ENCODE assay signal across 28 mouse cellular contexts in genomic region chr11:120399319-120399718, GRCm38 (mm10). TPM values are rescaled to one million over a fixed set of nuclear protein-coding genes. Genes with fewer than 3 reads are reported as not detected.
DNase-seq lines count a peak whose midpoint lies in the region; ATAC-seq lines count a peak whose summit lies in the region.
"Had no signal": no experiment of that assay in that cellular context is flagged by ENCODE, and none has a peak within 500 bp of the region (broad histone marks: within the 10 kb centered on the region; RNA-seq: fewer than 3 reads in every experiment).

No protein-coding gene starts in this region.

- H3K4me3 ChIP-seq in liver, embryonic 15.5 days (replicated peaks) = no peak overlapping the region
- no peak overlapping the region for H3K4me3 ChIP-seq in forebrain, embryonic 13.5 days
- H3K4me3 ChIP-seq: embryonic facial prominence, embryonic 15.5 days; erythroblast, embryonic 14.5 days; forebrain, embryonic 10.5 days; forebrain, embryonic 15.5 days; heart, adult 2 months; heart, embryonic 12.5 days; hindbrain, embryonic 10.5 days; intestine, embryonic 15.5 days had no signal

- H3K9me3 ChIP-seq in liver, embryonic 15.5 days (replicated peaks) = no peaks in the 10 kb centered on the region
- no peaks in the 10 kb centered on the region for H3K9me3 ChIP-seq in forebrain, embryonic 13.5 days (replicated peaks)
- H3K9me3 ChIP-seq: embryonic facial prominence, embryonic 15.5 days; forebrain, embryonic 10.5 days; forebrain, embryonic 15.5 days; heart, embryonic 12.5 days; hindbrain, embryonic 10.5 days; intestine, embryonic 15.5 days had no signal

- H3K27me3 ChIP-seq in liver, embryonic 15.5 days = no peaks in the 10 kb centered on the region
- H3K27me3 ChIP-seq in forebrain, embryonic 13.5 days = no peaks in the 10 kb centered on the region
- H3K27me3 ChIP-seq: embryonic facial prominence, embryonic 15.5 days; forebrain, embryonic 15.5 days; heart, embryonic 12.5 days; intestine, embryonic 15.5 days; Patski had no signal

- H3K4me1 ChIP-seq in liver, embryonic 15.5 days (replicated peaks) = peaks cover 27% of the 10 kb centered on the region
- H3K4me1 ChIP-seq in forebrain, embryonic 13.5 days = no peaks in the 10 kb centered on the region
- H3K4me1 ChIP-seq: embryonic facial prominence, embryonic 15.5 days; forebrain, embryonic 10.5 days; forebrain, embryonic 15.5 days; heart, embryonic 12.5 days; hindbrain, embryonic 10.5 days; intestine, embryonic 15.5 days had no signal

- 31% methylated on average over 2 of the region's 2 CpGs for WGBS in liver, embryonic 15.5 days (ENCODE audit: insufficient replicate concordance)
- WGBS in forebrain, embryonic 13.5 days = 92% methylated on average over 2 of the region's 2 CpGs

- DNase-seq in ZHBTc4 (ENCODE audit: low read depth, low spot score) = peak; percentile 48
- no peak for DNase-seq in frontal cortex, postnatal 10 days (ENCODE audit: low spot score in 2 of 2)
- DNase-seq in heart, adult 9 months (ENCODE audit: low spot score in 2 of 2) = no peak
- DNase-seq in frontal cortex, postnatal 14 days (ENCODE audit: low spot score in 2 of 2) = no peak
- DNase-seq: adrenal gland, postnatal 36 days; cerebellum, adult 11-12 months; cerebellum, adult 9-10 months; cerebellum, postnatal 36 days; embryo, embryonic 11 days; gastrocnemius, postnatal 14 days; heart, adult 2 months had no signal

- ATAC-seq in common myeloid progenitor, adult 5-6 weeks (replicated peaks; ENCODE audit: low read depth, poor library complexity, severe bottlenecking) = peak; percentile 47; the same call in 1 of the 2 replicates
- peak; percentile 69 for ATAC-seq in liver, embryonic 15.5 days (ENCODE audit: insufficient read depth)
- ATAC-seq in megakaryocyte progenitor cell, adult 5-6 weeks (replicated peaks; ENCODE audit: poor library complexity) = peak; percentile 86
- no peak for ATAC-seq in forebrain, embryonic 13.5 days
- ATAC-seq: CD4-positive, CD25-positive, alpha-beta regulatory T cell, adult 4 months; forebrain, embryonic 15.5 days; intestine, embryonic 15.5 days; Patski had no signal

- H3K36me3 ChIP-seq in liver, embryonic 15.5 days (replicated peaks) = peaks cover 92% of the 10 kb centered on the region
- H3K36me3 ChIP-seq in forebrain, embryonic 13.5 days (ENCODE audit: poor library complexity, severe bottlenecking) = peaks cover 91% of the 10 kb centered on the region

- H3K4me2 ChIP-seq in liver, embryonic 15.5 days = no peak overlapping the region
- no peak overlapping the region for H3K4me2 ChIP-seq in forebrain, embryonic 13.5 days
- H3K4me2 ChIP-seq: embryonic facial prominence, embryonic 15.5 days; forebrain, embryonic 15.5 days; heart, embryonic 12.5 days; hindbrain, embryonic 14.5 days; intestine, embryonic 15.5 days had no signal

- peak overlapping the region; percentile 34 for H3K27ac ChIP-seq in liver, embryonic 15.5 days (replicated peaks)
- no peak overlapping the region for H3K27ac ChIP-seq in forebrain, embryonic 13.5 days
- H3K27ac ChIP-seq: embryonic facial prominence, embryonic 15.5 days; forebrain, embryonic 10.5 days; forebrain, embryonic 15.5 days; heart, adult 2 months; hindbrain, embryonic 10.5 days; hindbrain, embryonic 14.5 days; intestine, embryonic 15.5 days had no signal

- H3K9ac ChIP-seq in liver, embryonic 15.5 days = no peak overlapping the region
- no peak overlapping the region for H3K9ac ChIP-seq in forebrain, embryonic 13.5 days
- H3K9ac ChIP-seq: embryonic facial prominence, embryonic 15.5 days; forebrain, embryonic 15.5 days; heart, embryonic 12.5 days; hindbrain, embryonic 14.5 days; intestine, embryonic 15.5 days had no signal

RNA-seq across cellular contexts. Expression of gene Faap100, which starts 20.8 kb away (rescaled TPM):
- 6.6 and 18.3 TPM in 2 replicates for total RNA-seq in common myeloid progenitor, adult 5-6 weeks (2017)
- polyA plus RNA-seq in liver, embryonic 15.5 days (2015; fragmentation: Nextera tagmentation; extraction: Ambion mirVana) = 6.2 and 7.2 TPM in 2 replicates
- total RNA-seq in megakaryocyte progenitor cell, adult 5-6 weeks (2015) = 10.8 and 11.0 TPM in 2 replicates
- total RNA-seq in megakaryocyte progenitor cell, adult 5-6 weeks (2017) = 6.5 and 7.0 TPM in 2 replicates
- polyA plus RNA-seq in forebrain, embryonic 13.5 days (2015; fragmentation: Nextera tagmentation; extraction: Ambion mirVana) = 51.0 and 63.1 TPM in 2 replicates

RNA-seq across cellular contexts. Expression of gene Fscn2, which starts 38.0 kb away (rescaled TPM):
- total RNA-seq in common myeloid progenitor, adult 5-6 weeks (2017) = not detected in 2 replicates
- polyA plus RNA-seq in liver, embryonic 15.5 days (2015; fragmentation: Nextera tagmentation; extraction: Ambion mirVana) = not detected in 2 replicates
- total RNA-seq in megakaryocyte progenitor cell, adult 5-6 weeks (2015) = not detected in 2 replicates
- not detected in 2 replicates for total RNA-seq in megakaryocyte progenitor cell, adult 5-6 weeks (2017)
- polyA plus RNA-seq in forebrain, embryonic 13.5 days (2015; fragmentation: Nextera tagmentation; extraction: Ambion mirVana) = 1.3 and 1.7 TPM in 2 replicates
- total RNA-seq: heart, adult 2 months; heart, postnatal 25 days had no signal
- polyA plus RNA-seq: erythroblast, embryonic 14.5 days; forebrain, embryonic 10.5 days had no signal

RNA-seq across cellular contexts. Expression of gene Nploc4, which starts 38.2 kb away (rescaled TPM):
- total RNA-seq in common myeloid progenitor, adult 5-6 weeks (2017) = 29.8 and 37.9 TPM in 2 replicates
- 20.6 and 24.3 TPM in 2 replicates for polyA plus RNA-seq in liver, embryonic 15.5 days (2015; fragmentation: Nextera tagmentation; extraction: Ambion mirVana)
- total RNA-seq in megakaryocyte progenitor cell, adult 5-6 weeks (2015) = 37.2 and 41.0 TPM in 2 replicates
- total RNA-seq in megakaryocyte progenitor cell, adult 5-6 weeks (2017) = 34.3 and 35.4 TPM in 2 replicates
- 33.6 and 33.9 TPM in 2 replicates for polyA plus RNA-seq in forebrain, embryonic 13.5 days (2015; fragmentation: Nextera tagmentation; extraction: Ambion mirVana)

RNA-seq across cellular contexts. Expression of gene Tspan10, which starts 43.1 kb away (rescaled TPM):
- not detected in 2 replicates for total RNA-seq in common myeloid progenitor, adult 5-6 weeks (2017)
- polyA plus RNA-seq in liver, embryonic 15.5 days (2015; fragmentation: Nextera tagmentation; extraction: Ambion mirVana) = not detected in 2 replicates
- total RNA-seq in megakaryocyte progenitor cell, adult 5-6 weeks (2015) = not detected in 2 replicates
- not detected in 2 replicates for total RNA-seq in megakaryocyte progenitor cell, adult 5-6 weeks (2017)
- not detected in 2 replicates for polyA plus RNA-seq in forebrain, embryonic 13.5 days (2015; fragmentation: Nextera tagmentation; extraction: Ambion mirVana)
- total RNA-seq: gastrocnemius, postnatal 14 days had no signal
- polyA plus RNA-seq: CD4-positive, CD25-positive, alpha-beta regulatory T cell, adult 4 months; erythroblast, embryonic 14.5 days; forebrain, embryonic 15.5 days; gonadal fat pad, adult 2 months; heart, embryonic 12.5 days; heart, embryonic 16.5 days; hindbrain, embryonic 14.5 days; intestine, embryonic 15.5 days; Patski had no signal

RNA-seq across cellular contexts. Expression of gene Actg1, which starts 51.0 kb away (rescaled TPM):
- total RNA-seq in common myeloid progenitor, adult 5-6 weeks (2017) = 857 and 890 TPM in 2 replicates
- 559 and 587 TPM in 2 replicates for polyA plus RNA-seq in liver, embryonic 15.5 days (2015; fragmentation: Nextera tagmentation; extraction: Ambion mirVana)
- 1,607 and 1,783 TPM in 2 replicates for total RNA-seq in megakaryocyte progenitor cell, adult 5-6 weeks (2015)
- total RNA-seq in megakaryocyte progenitor cell, adult 5-6 weeks (2017) = 724 and 844 TPM in 2 replicates
- polyA plus RNA-seq in forebrain, embryonic 13.5 days (2015; fragmentation: Nextera tagmentation; extraction: Ambion mirVana) = 3,229 and 3,555 TPM in 2 replicates
